Mouse (Mus musculus) thymus, adult 2 months (tissue): Measurements from ENCODE around the gene Cited2.

Experiments
- CTCF ChIP-seq: fragments of 200-500 bp; IDR thresholded peaks from 2 replicates; pipeline ENCODE4 v1.5.1; 2012; ENCODE audit warnings: mild to moderate bottlenecking, control low read depth, low read length, moderate library complexity, borderline replicate concordance; ENCODE audit not compliant: control insufficient read depth, poor library complexity, insufficient read depth; ENCODE audit errors: extremely low read depth
- POLR2A ChIP-seq: fragments of 200-500 bp; IDR thresholded peaks from 2 replicates; pipeline ENCODE4 v1.6.1; 2012; ENCODE audit warnings: mild to moderate bottlenecking, low read length, control low read depth, moderate library complexity; ENCODE audit not compliant: control insufficient read depth, poor library complexity, insufficient read depth; ENCODE audit errors: extremely low read depth

DNA sequence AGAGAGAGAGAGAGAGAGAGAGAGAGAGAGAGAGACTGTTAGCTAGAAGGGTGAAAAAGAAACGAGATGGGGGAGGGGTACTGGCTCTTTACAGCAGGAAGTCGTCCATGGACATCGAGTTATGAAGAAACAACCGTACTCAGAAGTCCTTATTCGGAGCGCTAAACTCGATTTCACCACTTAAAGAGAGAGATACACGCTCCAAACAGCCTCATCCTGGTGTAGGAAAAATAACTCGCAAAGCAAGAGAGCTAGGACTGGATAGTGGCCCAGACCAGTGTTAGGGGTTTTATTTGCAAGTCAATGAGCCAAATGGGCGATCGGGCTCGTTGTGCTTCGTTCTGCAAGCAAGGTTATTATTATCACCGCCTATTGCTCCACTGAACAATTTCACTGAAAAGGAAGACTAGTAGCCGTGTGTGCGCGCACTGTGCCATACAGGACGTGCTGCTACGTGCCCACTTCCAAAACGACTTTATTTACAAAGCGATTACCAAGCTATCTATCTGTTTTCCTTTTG is 1.4 kb upstream of the Cited2 start:
- no peak for TF ChIP-seq CTCF
- no peak for TF ChIP-seq POLR2A
